In genomic region chr4:129084896-129085295, GRCm38 (mm10) we compare ENCODE assay signal across 35 mouse cellular contexts. TPM values are rescaled to one million over a fixed set of nuclear protein-coding genes. Genes with fewer than 3 reads are reported as not detected.
"Had no signal": no experiment of that assay in that cellular context is flagged by ENCODE, and none has a peak within 500 bp of the region (broad histone marks: within the 10 kb centered on the region; RNA-seq: fewer than 3 reads in every experiment).

No protein-coding gene starts in this region.

- H3K27me3 ChIP-seq: hindbrain, embryonic 12.5 days; hindbrain, embryonic 15.5 days; intestine, embryonic 15.5 days; limb, embryonic 12.5 days had no signal

- H3K4me2 ChIP-seq: heart, embryonic 12.5 days; hindbrain, embryonic 12.5 days; hindbrain, embryonic 15.5 days; intestine, embryonic 15.5 days; limb, embryonic 12.5 days; liver, embryonic 11.5 days; liver, embryonic 13.5 days; liver, embryonic 15.5 days had no signal

- H3K9me3 ChIP-seq: heart, embryonic 10.5 days; heart, embryonic 12.5 days; hindbrain, embryonic 10.5 days; hindbrain, embryonic 12.5 days; hindbrain, embryonic 15.5 days; intestine, embryonic 15.5 days; limb, embryonic 10.5 days; limb, embryonic 12.5 days; liver, embryonic 13.5 days; liver, embryonic 15.5 days had no signal

- ATAC-seq: inflammation-experienced regulatory T-cells, adult 6 months; intestine, embryonic 15.5 days; intestine, postnatal 0 days had no signal

- H3K4me1 ChIP-seq: heart, embryonic 10.5 days; heart, embryonic 12.5 days; hindbrain, embryonic 12.5 days; hindbrain, embryonic 15.5 days; intestine, embryonic 15.5 days; limb, embryonic 10.5 days; limb, embryonic 12.5 days; liver, embryonic 13.5 days; liver, embryonic 15.5 days had no signal

- H3K9ac ChIP-seq: heart, embryonic 12.5 days; hindbrain, embryonic 12.5 days; hindbrain, embryonic 15.5 days; intestine, embryonic 15.5 days; limb, embryonic 12.5 days; liver, embryonic 13.5 days; liver, embryonic 15.5 days had no signal

- H3K4me3 ChIP-seq: gastrocnemius, adult 2 months; heart, embryonic 10.5 days; heart, embryonic 12.5 days; hindbrain, embryonic 10.5 days; hindbrain, embryonic 12.5 days; hindbrain, embryonic 15.5 days; intestine, embryonic 15.5 days; layer of hippocampus, adult 2 months; left cerebral cortex, adult 2 months; limb, embryonic 10.5 days; limb, embryonic 12.5 days; liver, embryonic 13.5 days; liver, embryonic 15.5 days had no signal

- DNase-seq: gastrocnemius, adult 2 months; gastrocnemius, postnatal 10 days; gastrocnemius, postnatal 25 days; heart, adult 18-20 months; heart, postnatal 10 days; heart, postnatal 4 days; kidney, adult 18-20 months; kidney, adult 8-10 months; kidney, postnatal 10 days; kidney, postnatal 25 days; kidney, postnatal 4 days; liver; liver, embryonic 13.5 days had no signal

- H3K27ac ChIP-seq: gastrocnemius, adult 2 months; heart, embryonic 10.5 days; hindbrain, embryonic 10.5 days; hindbrain, embryonic 12.5 days; hindbrain, embryonic 15.5 days; intestine, embryonic 15.5 days; layer of hippocampus, adult 2 months; left cerebral cortex, adult 2 months; limb, embryonic 10.5 days; limb, embryonic 12.5 days; liver, embryonic 13.5 days; liver, embryonic 15.5 days had no signal

RNA-seq across cellular contexts. Expression of gene Tmem54, which starts 20.5 kb away (rescaled TPM):
- total RNA-seq: gastrocnemius, adult 2 months; gastrocnemius, postnatal 10 days; gastrocnemius, postnatal 25 days; granulocyte monocyte progenitor cell, adult 5-6 weeks; heart, adult 18-20 months; heart, adult 8-10 months; heart, postnatal 10 days; heart, postnatal 25 days; heart, postnatal 4 days; layer of hippocampus, adult 2 months; layer of hippocampus, postnatal 10 days; layer of hippocampus, postnatal 25 days; left cerebral cortex, adult 2 months; left cerebral cortex, postnatal 14 days; left cerebral cortex, postnatal 36 days had no signal
- polyA plus RNA-seq: heart, embryonic 14.5 days; hindbrain, embryonic 15.5 days; inflammation-experienced regulatory T-cells, adult 6 months had no signal

RNA-seq across cellular contexts. Expression of gene Hpca, which starts 36.9 kb away (rescaled TPM):
- total RNA-seq: gastrocnemius, adult 2 months; gastrocnemius, postnatal 25 days; granulocyte monocyte progenitor cell, adult 5-6 weeks; heart, postnatal 25 days had no signal
- polyA plus RNA-seq: inflammation-experienced regulatory T-cells, adult 6 months had no signal

RNA-seq across cellular contexts. Expression of gene Fndc5, which starts 51.9 kb away (rescaled TPM):
- total RNA-seq: granulocyte monocyte progenitor cell, adult 5-6 weeks had no signal
